Mouse (Mus musculus): ENCODE results near the gene Olfr465-ps1. TPM values are rescaled to one million over a fixed set of nuclear protein-coding genes. Genes with fewer than 3 reads are reported as not detected.

Olfr465-ps1 gene
- polyA plus RNA-seq, 1 experiment: not detected

GRCm38 (mm10) chr13:65127063-65127847 is 10.6 kb upstream of the Olfr465-ps1 start:
- H3K4me3 ChIP-seq (replicated peaks; ENCODE audit: extremely low read depth, low read depth, low read length): no peak overlapping the region
- WGBS: 65% methylated on average over 3 of the region's 3 CpGs
- no peak for TF ChIP-seq CTCF (IDR thresholded peaks at IDR 0.05; ENCODE audit: insufficient read depth, low read length)
- no peak for TF ChIP-seq POLR2A (IDR thresholded peaks at IDR 0.05; ENCODE audit: borderline replicate concordance, extremely low read depth, low read depth, low read length)
- no peak for DNase-seq
- H3K4me1 ChIP-seq (ENCODE audit: control insufficient read depth, insufficient read depth, low read length): no peaks in the 10 kb centered on the region

- TF ChIP-seq CTCF (IDR thresholded peaks at IDR 0.05; ENCODE audit: insufficient read depth, low read length) (no peak), POLR2A (IDR thresholded peaks at IDR 0.05; ENCODE audit: borderline replicate concordance, extremely low read depth, low read depth, low read length) (no peak)
- DNase-seq: no peak
- H3K4me1 ChIP-seq (ENCODE audit: control insufficient read depth, insufficient read depth, low read length): no peaks in the 10 kb centered on the region
- WGBS: 75% methylated on average over 1 of the region's 1 CpGs
- no peak within 1 kb of the TSS for H3K4me3 ChIP-seq (replicated peaks; ENCODE audit: extremely low read depth, low read depth, low read length)
Measured at GRCm38 (mm10) chr13:65149940-65150339, 12.1 kb downstream of the Olfr465-ps1 start, which contains the start of gene Olfr466. Olfr466 (plus strand) TSS chr13:65150240.

- TF ChIP-seq POLR2A (IDR thresholded peaks at IDR 0.05; ENCODE audit: borderline replicate concordance, extremely low read depth, low read depth, low read length) (no peak), CTCF (IDR thresholded peaks at IDR 0.05; ENCODE audit: insufficient read depth, low read length) (no peak)
- Histone ChIP-seq H3K4me1 (ENCODE audit: control insufficient read depth, insufficient read depth, low read length) (no peaks in the 10 kb centered on the region), H3K4me3 (replicated peaks; ENCODE audit: extremely low read depth, low read depth, low read length) (no peak overlapping the region)
- no peak for DNase-seq
- 71% methylated on average over 3 of the region's 3 CpGs for WGBS
Measured at GRCm38 (mm10) chr13:65174102-65174501, 36.2 kb downstream of the Olfr465-ps1 start.

- TF ChIP-seq CTCF (IDR thresholded peaks at IDR 0.05; ENCODE audit: insufficient read depth, low read length) (peak; percentile 66), POLR2A (IDR thresholded peaks at IDR 0.05; ENCODE audit: borderline replicate concordance, extremely low read depth, low read depth, low read length) (no peak)
- no peak overlapping the region for H3K4me3 ChIP-seq (replicated peaks; ENCODE audit: extremely low read depth, low read depth, low read length)
- DNase-seq: no peak
- H3K4me1 ChIP-seq (ENCODE audit: control insufficient read depth, insufficient read depth, low read length): no peaks in the 10 kb centered on the region
- WGBS: 18% methylated on average over 46 of the region's 46 CpGs
Measured at GRCm38 (mm10) chr13:65175734-65176471, 38.0 kb downstream of the Olfr465-ps1 start.

- no peaks in the 10 kb centered on the region for H3K4me1 ChIP-seq (ENCODE audit: control insufficient read depth, insufficient read depth, low read length)
- no peak for DNase-seq
- TF ChIP-seq CTCF (IDR thresholded peaks at IDR 0.05; ENCODE audit: insufficient read depth, low read length): no peak
- TF ChIP-seq POLR2A (IDR thresholded peaks at IDR 0.05; ENCODE audit: borderline replicate concordance, extremely low read depth, low read depth, low read length): no peak
- no peak overlapping the region for H3K4me3 ChIP-seq (replicated peaks; ENCODE audit: extremely low read depth, low read depth, low read length)
- 55% methylated on average over 15 of the region's 15 CpGs for WGBS
Measured at GRCm38 (mm10) chr13:65176472-65177091, 38.7 kb downstream of the Olfr465-ps1 start.

Other genes with a start within 250 kb of the Olfr465-ps1 start
- not detected in 2 replicates for gene Cntnap3, start 234.1 kb upstream of the Olfr465-ps1 start, polyA plus RNA-seq (2012; rRNA removed)
- not detected in 2 replicates for gene Spata31, start 220.7 kb upstream of the Olfr465-ps1 start, polyA plus RNA-seq (2012; rRNA removed)
- gene Spata31d1c, start 105.0 kb upstream of the Olfr465-ps1 start, polyA plus RNA-seq (2012; rRNA removed): not detected in 2 replicates
- not detected in 2 replicates for gene Prss47, start 85.3 kb upstream of the Olfr465-ps1 start, polyA plus RNA-seq (2012; rRNA removed)
- gene Mfsd14b, start 25.1 kb upstream of the Olfr465-ps1 start, polyA plus RNA-seq (2012; rRNA removed): 21.2 and 21.3 TPM in 2 replicates
- gene Olfr466, start 12.2 kb downstream of the Olfr465-ps1 start, polyA plus RNA-seq (2012; rRNA removed): not detected in 2 replicates
- not detected in 2 replicates for gene Nlrp4f, start 67.9 kb downstream of the Olfr465-ps1 start, polyA plus RNA-seq (2012; rRNA removed)
- gene Gm10775, start 121.5 kb downstream of the Olfr465-ps1 start, polyA plus RNA-seq (2012; rRNA removed): not detected in 2 replicates
- gene Zfp369, start 140.7 kb downstream of the Olfr465-ps1 start, polyA plus RNA-seq (2012; rRNA removed): 13.3 and 16.7 TPM in 2 replicates